Mouse (Mus musculus): Measurements from ENCODE around the gene 1810013L24Rik.

DNA sequence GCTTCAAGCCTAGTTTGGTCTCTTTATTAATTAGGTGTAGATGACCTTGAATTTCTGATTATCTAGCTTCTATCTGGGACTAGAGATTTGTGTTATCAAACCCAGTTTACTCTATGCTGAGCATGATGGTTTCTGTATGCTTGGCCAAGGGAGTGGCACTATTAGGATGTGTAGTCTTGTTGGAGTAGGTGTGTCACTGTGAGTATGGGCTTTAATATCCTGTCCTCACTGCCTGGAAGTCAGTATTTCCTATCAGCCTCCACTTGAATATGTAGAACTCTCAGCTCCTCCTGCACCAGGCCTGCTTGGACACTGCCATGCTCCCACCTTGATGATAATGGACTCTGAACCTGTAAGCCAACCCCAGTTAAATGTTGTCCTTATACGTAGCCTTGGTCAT, 7.0 kb downstream of the 1810013L24Rik start:
- TF ChIP-seq POLR2A (IDR thresholded peaks at IDR 0.05; ENCODE audit: borderline replicate concordance, extremely low read depth, low read depth, low read length) (no peak), CTCF (IDR thresholded peaks at IDR 0.05; ENCODE audit: insufficient read depth, low read length) (no peak)

All from lung, adult 2 months (tissue).